Mouse (Mus musculus): ENCODE results near the gene Nme7. TPM values are rescaled to one million over a fixed set of nuclear protein-coding genes. Genes with fewer than 3 reads are reported as not detected.

Nme7 gene
- total RNA-seq, 2 experiments from 2014 or later: 2.1 TPM

DNA sequence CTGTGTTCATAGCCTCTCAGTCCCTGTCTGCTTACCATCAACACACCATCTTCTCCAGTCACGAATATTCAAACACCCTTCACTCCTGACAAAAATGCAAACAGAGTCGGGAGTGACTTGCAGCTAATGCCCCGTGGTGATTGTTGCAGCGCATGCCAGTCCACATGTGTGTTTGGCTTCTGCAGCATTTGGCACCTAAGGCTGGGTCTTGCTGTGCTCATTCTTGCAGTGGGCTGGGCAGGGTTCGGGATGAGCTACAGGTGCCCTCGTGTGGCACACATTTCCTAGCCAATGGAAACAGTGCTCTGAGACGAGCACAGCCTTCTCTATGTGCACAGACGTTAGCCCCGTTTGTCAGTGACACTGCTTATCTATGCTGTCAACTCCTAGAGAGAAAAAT lies 13.3 kb downstream of the Nme7 start:
- no peak for DNase-seq
- intact Hi-C loops (cut with DNase I): loop anchor here (2.0 to 10.0 kb wide), 4 partner anchors 588 to 998 kb away; no protein-coding TSS in a partner anchor

DNA sequence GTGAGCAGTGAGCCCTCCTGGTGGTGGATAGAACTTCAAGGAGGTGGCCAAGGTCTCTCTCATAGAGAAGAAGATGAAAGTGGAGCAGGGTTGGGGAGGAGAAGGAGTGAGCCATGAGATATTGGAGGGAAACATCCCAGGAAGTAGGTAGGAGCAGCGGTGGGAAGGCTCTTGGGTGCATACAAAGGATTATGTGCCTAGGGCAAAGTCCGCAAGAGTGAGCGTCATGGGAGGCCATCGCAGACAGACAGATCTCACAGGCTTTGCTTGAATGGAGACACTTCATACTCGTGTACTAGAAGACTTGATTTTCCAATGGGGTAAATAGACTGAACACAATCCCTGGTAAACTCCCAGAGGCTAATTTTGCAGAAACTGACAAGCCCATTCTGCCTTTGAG lies 14.6 kb downstream of the Nme7 start:
- intact Hi-C loops (cut with DNase I): loop anchor here (5.0 to 10.0 kb wide), 2 partner anchors 719 to 996 kb away; no protein-coding TSS in a partner anchor
- no peak for DNase-seq

DNA sequence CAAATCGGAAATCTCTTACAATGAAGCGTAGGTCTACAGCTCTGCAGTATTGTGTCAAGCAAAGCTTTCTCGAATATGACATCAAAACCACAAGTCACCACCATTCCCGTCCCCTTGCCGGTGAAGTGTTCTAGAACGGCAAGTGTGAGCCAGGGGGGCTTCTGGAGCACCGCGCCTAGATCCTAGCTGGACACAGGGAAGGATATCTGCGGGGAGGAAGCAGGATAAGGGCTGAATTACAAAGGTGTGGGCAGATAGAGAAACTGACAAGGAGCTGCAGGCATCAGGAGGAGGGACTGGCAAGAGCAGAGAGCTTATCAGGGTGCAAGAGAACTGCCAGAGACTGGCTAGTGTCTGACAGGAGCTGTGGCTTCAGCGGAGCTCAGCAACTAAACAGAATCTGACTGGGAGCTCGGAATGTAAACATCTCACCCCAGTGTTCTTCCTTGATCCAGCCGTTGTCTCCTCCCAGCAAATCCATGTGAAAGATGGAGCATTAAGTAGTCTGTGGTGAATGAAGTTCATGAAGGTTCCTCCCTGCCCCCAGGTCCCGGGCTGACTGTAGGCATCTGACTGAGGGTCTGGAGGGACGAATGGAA lies 15.7 kb downstream of the Nme7 start:
- DNase-seq: no peak
- intact Hi-C loops (cut with DNase I): loop anchor here (5.0 to 10.0 kb wide), 2 partner anchors 718 to 995 kb away; no protein-coding TSS in a partner anchor

DNA sequence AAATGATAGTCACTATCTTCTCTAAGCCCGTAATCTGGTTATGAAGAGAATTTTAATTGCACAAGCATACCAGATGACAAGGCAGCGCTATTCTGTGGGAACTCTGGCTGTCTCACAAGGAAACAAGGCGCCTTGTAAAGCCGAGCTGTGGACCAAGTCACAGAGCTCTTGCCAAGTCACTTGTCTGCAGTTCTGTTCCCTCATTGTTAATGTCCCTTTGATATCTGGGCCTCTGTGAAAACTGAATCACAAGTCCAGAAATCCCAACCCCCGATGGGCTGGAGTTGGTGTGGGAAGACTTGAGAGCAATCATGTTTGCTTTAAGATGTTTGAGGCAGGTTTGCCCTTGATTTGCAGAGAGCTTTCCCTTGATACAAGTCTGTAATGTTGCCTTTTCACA lies 16.8 kb downstream of the Nme7 start:
- intact Hi-C loops (cut with DNase I): no loop called here
- DNase-seq: no peak

DNA sequence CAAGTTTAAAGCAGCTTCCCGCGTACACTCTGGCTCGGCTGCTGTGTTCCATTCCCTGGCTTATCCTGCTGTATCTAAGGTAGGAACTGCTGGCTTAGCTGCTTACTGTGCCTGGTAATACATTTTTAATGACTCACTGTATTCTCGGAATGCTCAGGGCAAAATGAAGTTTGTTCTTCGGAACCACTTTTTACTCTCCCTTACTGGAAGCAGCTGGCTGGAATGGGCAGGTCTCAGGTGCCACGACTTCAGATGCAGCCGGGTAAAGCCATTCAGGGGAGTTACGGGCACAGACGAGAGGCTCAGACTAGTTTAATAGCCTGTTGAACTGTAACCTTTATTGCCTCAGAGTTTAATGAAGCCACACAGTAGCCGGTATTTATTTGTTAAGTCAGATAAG lies 17.5 kb downstream of the Nme7 start:
- intact Hi-C loops (cut with DNase I): no loop called here
- DNase-seq: no peak

DNA sequence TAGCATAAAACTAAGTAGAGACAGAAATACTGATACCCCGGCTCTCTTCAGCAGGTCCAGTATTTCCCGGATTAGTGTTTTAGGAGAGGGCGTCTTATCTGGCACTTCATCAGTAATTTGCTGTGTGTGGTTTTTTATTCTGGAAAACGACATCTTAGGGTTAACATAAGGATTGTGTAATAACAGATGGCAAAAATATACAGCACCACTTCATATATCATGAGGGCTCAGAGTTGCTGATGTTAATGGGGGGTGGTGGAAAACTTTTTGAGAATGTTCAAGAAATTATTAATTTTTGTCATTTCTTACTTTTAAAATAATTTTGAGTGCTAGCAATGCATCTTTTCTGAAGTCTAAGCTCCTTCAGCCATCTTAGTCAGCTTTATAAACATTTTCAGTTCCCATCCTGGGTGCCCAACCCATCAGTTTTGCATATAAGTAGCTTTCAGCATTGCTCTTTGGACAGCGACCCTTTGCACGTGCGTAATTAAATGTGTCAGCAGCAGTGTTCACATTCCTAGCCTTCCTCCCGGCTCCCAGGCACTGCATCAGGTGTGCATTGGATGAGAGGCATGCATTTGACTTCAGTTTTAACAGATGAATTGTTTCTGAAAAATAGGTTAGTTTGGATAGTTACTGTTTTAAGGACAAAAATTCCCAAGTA lies 19.2 kb downstream of the Nme7 start:
- intact Hi-C loops (cut with DNase I): no loop called here
- DNase-seq: no peak

DNA sequence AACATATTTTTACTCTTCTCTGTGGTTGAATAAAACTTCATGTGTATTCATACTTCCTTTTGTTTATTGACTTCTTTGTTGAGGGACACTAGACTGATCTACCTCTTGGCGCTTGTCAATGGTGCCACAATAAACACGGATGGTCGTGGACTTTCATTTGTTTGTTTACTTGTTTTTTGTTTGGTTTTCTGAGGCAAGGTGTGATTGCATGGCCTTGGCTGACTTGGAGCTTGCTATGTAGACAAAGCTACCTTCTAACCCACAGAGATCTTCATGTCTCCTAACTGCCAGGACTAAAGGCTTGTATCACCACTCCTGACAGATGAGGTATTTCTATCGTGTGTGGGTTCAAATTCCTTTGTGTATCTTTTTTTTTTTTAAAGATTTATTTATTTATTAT lies 20.3 kb downstream of the Nme7 start:
- no peak for DNase-seq
- intact Hi-C loops (cut with DNase I): no loop called here

DNA sequence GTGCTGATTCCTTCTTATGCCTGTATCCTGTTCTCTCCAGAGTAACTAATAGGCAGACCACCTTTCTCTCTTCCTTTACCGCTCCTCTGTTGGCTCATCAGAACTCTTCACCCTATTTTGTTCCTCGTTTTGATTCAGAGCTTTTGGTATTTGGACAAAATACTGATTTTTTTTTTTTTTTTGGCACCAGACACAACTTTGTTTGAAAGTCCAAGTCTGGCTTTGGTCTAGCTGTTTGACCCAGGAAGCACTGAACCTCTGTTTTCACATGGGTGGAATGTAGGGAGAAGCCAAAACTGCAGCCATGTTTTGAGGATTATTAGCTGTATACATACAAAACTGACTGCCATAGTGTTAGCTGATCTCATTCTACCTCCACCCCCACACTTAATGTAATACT lies 21.0 kb downstream of the Nme7 start:
- intact Hi-C loops (cut with DNase I): no loop called here
- no peak for DNase-seq

DNA sequence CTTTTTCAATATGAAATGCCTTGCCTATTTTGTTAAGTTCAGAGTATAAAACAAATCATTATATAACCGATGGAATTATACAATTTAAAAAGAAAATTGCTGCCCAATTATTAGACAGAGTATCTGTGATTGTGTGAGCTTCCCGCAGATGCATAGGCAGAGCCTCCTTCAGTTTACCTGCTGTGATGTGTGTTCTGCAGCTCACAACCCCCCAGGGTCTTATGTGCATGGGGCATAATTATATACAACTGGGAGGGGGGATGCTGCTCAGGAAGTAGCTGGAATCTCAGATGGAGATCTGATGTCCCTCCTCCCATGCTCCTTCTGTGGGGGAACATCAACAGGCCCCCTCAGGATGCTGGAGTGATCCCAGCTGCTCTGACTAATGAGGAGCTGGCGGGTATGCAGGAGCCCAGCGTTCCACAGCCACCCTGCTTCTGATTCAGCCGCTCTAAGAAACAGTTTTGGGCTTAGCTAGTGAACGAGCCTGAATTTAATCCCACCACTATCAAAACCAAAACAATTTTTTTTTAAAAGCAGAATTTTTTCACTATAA lies 22.8 kb downstream of the Nme7 start:
- no peak for DNase-seq
- intact Hi-C loops (cut with DNase I): no loop called here

DNA sequence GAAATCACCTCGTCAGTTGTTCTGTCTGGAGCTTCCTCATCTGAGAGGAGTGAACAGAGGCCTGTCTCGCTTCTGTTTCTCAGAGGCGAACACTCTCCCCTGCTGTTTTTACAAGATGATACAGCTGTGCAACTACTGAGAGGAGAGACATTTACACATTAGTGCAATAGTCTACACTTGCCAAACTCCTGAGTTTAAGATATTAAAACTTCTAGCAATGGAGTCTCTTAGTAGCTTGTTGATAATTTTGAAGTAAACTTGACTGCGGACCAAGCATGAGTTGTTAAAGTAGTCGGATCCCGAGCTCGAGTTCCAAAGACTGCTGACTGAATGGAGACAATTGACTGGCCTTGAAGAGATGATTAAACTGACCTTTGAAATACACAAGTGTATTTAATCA lies 23.8 kb downstream of the Nme7 start:
- DNase-seq: no peak
- intact Hi-C loops (cut with DNase I): no loop called here

DNA sequence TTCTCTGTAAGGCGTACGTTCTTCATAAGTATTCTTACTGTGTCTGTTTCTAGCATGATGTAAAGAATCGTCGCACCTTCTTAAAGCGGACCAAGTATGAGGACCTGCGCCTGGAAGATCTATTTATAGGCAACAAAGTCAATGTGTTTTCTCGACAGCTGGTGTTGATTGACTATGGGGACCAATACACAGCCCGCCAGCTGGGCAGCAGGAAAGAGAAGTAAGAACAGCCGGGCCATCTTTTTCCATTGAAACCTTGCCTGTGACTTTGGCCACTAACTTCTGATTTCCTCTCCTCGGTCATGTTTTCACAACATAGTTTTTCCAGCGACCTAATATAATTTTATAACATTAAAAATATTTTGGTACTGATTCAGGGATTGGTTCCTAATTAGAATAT lies 28.6 kb downstream of the Nme7 start:
- intact Hi-C loops (cut with DNase I): no loop called here
- DNase-seq: no peak

DNA sequence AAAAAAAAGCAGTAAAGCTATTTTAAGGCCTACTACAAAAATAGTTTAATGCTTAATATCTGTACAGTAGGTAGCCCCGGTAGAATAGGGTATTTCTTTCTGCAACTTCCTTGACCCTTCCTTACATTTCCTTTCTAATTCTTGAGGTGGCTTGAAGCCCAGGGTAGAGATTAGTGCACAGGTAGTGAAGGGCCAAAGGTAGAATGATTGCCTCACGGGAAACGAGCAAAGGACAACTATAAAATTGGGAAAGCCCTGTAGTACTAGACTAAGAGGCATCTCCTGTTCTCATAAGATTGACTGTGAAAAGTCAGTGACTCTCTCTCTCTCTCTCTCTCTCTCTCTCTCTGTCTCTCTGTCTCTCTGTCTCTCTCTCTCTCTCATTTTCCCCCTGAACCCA lies 31.5 kb downstream of the Nme7 start:
- intact Hi-C loops (cut with DNase I): no loop called here
- no peak for DNase-seq

DNA sequence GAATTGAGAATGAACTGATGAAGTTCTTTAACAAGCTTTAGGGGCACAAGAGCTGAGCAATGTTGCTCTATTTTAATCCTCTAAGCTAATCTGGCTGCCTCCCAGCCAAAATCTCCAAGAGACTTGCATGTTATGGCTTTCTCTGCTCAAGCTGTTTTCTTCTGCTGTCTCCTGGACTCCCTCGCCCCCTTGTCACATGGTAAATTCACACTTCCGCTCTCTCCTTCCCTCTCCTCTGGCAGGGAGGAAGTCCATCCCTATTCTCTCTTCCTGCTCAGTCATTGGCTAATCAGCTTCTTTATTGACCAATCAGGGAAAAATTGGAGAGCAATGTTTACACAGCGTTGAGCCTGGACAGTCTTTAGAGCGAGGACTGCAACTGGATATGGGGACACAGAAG lies 31.9 kb downstream of the Nme7 start:
- DNase-seq: no peak
- intact Hi-C loops (cut with DNase I): no loop called here

DNA sequence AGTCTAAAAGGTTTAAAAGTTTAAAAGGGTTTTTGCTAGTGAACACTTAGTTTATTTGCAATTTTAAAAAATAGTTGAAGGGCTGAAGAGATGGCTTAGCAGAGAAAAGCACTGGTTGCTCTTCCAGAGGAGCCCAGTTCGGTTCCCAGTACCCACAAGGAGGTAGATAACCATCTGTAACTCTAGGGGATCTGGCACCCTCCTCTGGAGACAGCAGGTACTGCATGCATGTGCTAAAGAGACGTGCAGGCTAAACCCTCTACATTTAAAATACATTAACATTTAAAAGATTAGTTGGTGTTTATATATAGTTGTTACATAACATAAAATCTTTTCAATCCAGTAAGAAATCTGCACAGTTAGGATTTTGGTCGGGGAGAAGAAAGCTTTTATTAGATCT lies 38.2 kb downstream of the Nme7 start:
- no peak for DNase-seq
- intact Hi-C loops (cut with DNase I): no loop called here

DNA sequence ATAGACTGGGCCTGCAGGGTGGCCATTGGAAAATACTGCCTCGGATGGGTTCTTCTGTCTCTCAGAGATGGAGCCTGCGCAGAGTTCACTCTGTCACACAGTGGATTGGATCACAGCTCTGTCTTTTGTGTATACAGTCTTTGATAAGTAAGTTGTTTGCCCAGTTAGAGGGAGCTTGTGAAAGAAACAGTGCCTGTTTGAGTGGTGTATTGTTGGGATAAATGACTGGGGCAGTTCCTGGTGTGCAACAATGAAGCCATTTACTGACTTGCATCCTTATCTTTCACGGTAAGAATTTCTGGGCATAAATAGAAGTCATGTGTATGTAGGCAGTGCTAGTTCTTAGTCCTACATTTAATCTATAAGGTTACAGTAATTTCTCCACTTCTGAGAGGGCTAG lies 49.5 kb downstream of the Nme7 start:
- intact Hi-C loops (cut with DNase I): loop anchor here (2.0 kb wide), 1 partner anchor 77 kb away; no protein-coding TSS in a partner anchor
- DNase-seq: no peak

DNA sequence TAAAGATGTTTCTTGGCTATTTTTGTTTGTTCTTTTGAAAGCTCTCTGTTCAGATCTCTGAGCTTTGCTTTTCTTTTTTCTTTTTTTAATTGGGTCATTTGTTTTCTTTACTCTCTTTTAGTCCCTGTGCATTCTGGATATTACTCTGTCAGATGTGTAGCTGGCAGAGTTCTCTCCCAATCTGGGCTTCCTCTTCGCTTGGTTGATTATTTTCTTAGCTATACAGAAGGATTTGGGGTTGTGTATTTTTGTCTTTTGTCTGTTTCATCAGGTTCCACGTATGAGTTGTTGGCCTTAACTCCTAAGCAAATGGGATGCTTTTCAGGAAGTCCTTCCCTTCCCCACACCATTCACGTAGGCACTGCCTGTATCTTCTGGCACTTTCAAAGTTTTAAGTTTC lies 54.1 kb downstream of the Nme7 start:
- intact Hi-C loops (cut with DNase I): no loop called here
- no peak for DNase-seq

DNA sequence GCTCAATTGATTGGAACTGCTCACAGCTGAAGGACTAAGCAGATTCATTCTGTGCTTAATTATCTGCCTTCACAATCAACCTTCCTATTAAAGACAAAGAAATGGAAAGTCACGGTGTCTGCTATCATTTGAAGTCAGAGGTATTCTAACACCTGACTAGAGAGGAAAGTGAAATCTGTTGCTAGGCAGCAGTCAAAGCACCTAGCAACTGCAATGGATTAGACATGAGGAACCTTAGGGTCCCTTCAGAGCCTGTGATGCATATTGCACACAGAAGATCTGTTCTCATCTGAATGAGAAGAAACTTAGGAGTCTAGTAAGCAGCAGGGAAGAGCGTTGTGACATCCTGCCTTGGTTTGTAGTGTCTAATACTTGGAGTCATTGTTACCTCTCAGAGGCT lies 58.1 kb downstream of the Nme7 start:
- no peak for DNase-seq
- intact Hi-C loops (cut with DNase I): loop anchor here (2.0 kb wide), 1 partner anchor 759 kb away; no protein-coding TSS in a partner anchor

DNA sequence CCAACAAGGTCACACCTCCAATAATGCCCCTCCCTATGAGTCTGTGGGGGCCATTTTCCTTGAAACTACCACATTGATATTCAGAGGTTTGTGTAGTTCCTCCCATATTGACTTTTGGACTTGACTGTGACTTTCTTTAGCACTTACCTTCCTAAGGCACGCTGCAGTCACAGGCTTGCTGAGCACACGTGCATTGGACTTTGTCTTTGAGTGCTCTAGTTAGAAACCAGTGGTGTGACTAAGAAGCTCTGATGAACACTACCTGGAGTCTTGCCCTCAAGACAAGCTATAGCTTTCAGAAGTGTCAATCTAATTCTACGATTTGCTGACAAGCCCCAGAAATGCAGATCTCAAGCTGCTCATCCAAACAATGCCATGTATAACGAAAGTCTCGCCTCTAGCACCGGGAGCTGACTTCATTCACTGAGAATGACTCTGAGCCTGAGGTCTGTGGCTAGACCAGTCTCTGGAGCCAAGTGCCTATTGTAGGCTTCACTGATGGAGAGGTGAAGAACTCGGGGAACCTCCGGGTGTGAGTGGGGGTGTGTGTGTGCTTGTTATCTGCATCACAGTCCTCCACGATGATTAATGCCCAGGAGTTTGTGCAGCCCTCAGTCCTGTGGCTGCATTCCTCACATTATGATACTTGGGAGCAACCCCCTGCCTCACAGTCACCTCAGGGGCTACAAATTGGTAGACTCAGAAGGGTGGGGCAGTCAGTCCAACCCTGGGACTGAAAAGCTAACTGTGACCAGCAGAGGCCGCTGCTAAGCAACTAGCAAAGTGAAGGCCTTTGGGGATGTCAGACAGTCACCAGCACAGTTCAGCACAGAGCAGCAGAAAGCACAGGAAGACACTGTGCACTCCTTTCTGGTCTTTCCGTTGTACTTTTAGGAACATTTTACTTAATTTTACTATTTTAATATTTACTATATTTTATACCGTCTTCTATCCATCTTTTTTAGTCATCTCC lies 62.5 kb downstream of the Nme7 start:
- intact Hi-C loops (cut with DNase I): loop anchor here (5.0 kb wide), 1 partner anchor 671 kb away; no protein-coding TSS in a partner anchor
- DNase-seq: peak; percentile 51 to 67

DNA sequence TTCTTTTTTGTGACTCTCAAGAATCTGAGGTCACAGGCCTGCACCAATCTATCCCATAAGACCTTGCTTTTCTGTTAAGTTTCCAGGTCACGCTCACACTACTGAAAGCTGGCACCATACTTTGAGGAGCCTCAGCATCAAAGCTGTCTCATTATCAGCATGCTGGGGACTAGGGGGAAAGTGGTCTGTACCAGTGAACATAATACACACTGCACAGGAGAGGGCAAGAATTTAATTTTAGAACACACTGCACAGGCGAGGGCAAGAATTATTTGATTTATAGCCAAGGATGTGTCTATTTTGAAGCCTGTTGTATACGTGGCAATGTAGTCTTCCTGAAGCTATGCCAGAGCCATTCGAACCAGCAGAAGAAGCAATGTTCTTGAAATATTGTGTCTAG lies 64.2 kb downstream of the Nme7 start:
- no peak for DNase-seq
- intact Hi-C loops (cut with DNase I): loop anchor here (5.0 kb wide), 1 partner anchor 669 kb away; no protein-coding TSS in a partner anchor

DNA sequence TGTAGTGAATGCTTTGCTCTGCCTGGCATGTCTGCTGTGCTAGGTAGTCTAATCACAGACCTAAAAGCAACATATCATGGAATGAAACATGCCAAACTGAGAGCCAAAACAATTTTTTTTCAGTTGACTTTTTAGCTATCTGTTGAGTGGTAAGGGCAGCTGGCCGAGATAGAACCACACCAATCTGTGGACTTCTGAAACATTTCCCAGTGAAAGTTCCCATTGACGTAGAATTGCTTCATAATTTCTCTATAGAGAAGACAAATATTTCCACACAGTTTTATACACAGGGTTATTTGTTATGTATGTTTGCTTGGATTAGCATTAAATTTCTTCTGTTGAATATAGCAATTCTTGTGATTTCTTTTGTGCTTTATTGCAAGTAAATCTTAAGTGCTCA lies 65.9 kb downstream of the Nme7 start:
- DNase-seq: no peak
- intact Hi-C loops (cut with DNase I): loop anchor here (5.0 kb wide), 1 partner anchor 668 kb away; no protein-coding TSS in a partner anchor

DNA sequence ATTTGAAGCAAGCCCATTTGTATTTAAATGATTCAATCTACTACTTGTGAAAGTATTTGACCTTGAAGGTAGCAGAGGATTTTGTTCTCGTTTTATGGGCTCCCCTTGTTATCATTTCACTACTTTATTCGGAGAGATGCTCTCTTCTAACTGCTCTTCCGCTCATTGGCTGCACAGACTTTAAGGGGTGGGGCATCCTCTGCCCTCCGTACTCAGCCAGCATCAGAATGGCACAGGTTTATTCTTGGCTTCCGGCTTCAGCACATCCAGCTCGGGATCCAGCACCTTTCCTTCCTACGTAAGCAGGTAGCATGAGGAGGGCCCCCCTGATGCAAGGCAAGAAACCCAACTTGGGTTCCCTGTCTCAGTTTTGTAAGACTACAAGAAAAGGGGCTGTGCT lies 69.1 kb downstream of the Nme7 start:
- no peak for DNase-seq
- intact Hi-C loops (cut with DNase I): no loop called here
